Mouse (Mus musculus) kidney, adult 9 months (tissue): Measurements from ENCODE around the gene Hs3st6.

ENCODE experiments used
- DNase-seq: peaks from one replicate; pipeline ENCODE4 v3.0.0; 2022

Hs3st6 gene

DNA sequence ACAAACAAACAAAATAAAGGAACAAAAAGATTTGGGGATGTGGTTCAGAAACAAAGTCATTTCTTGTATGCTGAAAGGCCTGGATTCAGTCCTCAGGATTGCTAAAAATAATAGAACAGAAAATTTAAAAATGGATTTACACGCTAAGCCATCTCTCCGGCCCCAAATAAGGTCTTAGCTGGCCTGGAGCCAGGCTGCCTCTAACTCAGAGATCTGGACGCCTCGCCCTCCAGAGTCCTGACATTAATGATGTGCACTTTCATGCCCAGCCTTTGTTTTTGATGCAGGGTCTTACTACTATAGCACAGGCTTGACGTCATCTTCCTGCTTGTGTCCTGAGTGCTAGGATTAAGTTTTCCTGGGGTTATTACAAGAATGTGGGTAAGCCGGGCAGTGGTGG lies 23.7 kb upstream of the Hs3st6 start:
- no peak for DNase-seq

DNA sequence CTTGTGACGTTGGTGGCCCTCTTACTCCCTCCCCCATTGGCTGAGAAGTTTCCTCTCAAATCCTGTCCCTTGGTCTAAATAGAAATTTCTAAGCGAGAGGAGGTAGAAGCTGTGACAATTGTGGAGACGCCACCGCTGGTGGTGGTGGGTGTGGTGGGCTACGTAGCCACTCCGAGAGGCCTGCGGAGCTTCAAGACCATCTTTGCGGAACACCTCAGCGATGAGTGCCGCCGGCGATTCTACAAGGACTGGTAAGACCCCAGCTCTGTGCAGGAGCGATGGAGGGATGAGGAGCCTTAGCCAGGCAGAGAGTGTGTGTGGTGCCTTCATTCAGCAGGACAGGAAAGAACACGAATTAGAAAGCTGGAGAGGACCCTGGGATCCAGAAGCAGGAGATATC lies 22.0 kb upstream of the Hs3st6 start:
- DNase-seq, result no peak

- peak; percentile 67 for DNase-seq
Observed at GRCm38 (mm10) chr17:24732233-24732935, 20.4 kb upstream of the Hs3st6 start.

DNA sequence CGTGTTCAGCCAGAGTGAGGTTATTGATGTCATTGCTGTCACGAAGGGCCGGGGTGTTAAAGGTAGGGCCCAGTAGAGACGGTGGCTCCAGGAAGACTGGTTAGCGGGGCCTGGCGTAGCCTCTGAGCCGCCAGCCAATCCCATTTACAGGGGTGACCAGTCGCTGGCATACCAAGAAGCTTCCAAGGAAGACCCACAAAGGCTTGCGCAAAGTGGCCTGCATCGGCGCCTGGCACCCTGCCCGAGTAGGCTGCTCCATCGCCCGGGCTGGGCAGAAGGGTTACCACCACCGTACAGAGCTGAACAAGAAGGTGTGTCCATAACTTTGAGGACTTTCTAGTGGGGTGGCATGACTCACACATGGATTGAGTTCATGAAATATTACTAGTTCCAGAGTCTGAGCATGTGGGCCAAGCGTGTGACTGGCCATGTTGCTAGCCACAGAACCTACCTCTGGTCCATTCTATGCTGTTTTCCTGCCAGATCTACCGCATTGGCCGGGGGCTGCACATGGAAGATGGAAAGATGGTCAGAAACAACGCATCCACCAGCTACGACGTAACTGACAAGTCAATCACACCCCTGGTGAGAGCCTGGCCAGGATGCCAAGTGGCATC lies 19.2 kb upstream of the Hs3st6 start:
- DNase-seq, result peak; percentile 24

DNA sequence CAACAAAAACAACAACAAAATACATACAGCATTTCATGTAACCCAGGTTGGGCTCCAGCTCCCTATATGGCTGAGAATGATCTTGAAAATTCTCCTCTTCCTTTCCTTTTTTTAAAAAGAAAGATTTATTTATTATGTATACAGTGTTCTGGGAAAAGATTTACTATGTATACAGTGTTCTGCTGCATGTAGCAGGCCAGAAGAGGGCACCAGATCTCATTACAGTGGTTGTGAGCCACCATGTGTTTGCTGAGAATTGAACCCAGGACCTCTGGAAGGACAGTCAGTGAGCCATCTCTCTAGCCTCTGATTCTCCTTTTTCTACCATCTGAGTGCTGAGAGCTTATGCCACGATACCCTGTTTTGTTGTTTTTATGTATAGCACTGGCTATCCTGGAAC lies 18.3 kb upstream of the Hs3st6 start:
- DNase-seq, result no peak

GRCm38 (mm10) chr17:24735446-24735845 lies 17.3 kb upstream of the Hs3st6 start:
- DNase-seq, result no peak

DNA sequence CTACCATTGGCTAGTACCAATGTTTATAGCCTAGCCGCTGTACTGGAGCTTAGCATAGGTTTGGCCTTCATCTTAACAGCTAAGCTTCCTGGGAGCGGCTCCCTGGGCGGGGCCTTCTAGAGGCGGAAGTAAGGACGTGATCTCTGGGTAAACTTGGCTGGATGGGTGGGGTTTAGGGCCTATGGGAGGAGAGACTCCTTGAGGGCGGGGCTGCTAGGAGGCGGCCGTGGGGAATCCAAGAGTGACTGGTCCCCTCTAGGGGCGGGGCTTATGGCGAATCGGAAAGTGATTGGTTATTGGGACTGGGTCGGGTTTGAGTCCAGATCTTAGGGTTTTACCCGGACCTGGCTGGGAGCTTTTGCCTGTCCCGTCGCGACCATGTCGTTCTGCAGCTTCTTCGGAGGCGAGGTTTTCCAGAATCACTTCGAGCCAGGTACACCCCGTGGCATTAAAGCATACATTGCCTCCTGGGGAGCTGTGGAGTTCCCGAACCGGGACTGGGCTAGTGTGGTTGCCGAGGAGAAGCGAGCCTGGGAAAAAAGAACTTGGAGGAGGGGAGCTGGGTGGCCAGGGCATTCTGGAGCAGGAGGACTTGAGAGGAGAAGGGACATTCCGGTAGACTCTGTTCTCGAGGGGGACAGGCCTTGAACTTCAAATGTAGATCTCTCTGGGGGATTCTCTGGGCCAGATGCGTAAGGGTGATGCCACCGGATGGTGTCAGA lies 16.3 kb upstream of the Hs3st6 start, which contains the start of gene Msrb1:
Msrb1 (plus strand) TSS at position 313 of the 722 bp plus-strand sequence.
- peak; percentile 99 for DNase-seq

- peak; percentile 78 for DNase-seq
Observed at GRCm38 (mm10) chr17:24737135-24737810, 15.5 kb upstream of the Hs3st6 start.

DNA sequence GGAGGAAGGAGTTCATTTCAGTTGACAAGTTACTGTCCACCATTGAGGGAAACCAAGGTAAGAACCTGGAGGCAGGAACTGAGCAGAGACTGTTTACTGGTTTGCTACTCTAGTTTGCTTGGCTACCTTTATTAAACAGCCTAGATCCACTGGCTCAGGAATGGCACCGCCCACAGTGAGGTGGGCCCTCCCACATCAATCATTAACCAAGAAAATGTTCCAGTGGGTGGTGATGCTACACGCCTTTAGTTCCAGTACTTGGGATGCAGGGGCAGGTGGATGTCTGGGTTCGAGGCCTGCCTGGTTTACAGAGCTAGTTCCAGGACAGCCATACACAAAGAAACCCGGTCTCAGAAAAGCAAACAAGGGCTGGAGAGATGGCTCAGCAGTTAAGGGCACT lies 14.6 kb upstream of the Hs3st6 start:
- peak; percentile 93 for DNase-seq

DNA sequence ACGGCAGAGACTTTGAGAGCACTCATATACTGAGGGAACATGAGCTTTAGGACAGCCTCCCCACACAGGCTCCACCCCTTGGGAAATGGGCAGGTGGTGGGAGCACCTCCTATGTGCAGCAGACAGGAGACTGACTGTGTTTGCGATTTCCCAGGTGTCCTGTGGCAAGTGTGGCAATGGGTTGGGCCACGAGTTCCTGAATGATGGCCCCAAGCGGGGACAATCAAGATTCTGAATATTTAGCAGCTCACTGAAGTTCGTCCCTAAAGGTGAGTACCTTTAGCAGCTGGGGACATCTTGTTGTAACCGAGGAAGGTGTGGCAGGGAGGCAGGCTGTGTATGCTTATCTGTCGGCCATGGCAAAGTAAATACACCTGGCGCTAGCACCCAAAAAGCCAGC lies 12.9 kb upstream of the Hs3st6 start:
- DNase-seq, result no peak

DNA sequence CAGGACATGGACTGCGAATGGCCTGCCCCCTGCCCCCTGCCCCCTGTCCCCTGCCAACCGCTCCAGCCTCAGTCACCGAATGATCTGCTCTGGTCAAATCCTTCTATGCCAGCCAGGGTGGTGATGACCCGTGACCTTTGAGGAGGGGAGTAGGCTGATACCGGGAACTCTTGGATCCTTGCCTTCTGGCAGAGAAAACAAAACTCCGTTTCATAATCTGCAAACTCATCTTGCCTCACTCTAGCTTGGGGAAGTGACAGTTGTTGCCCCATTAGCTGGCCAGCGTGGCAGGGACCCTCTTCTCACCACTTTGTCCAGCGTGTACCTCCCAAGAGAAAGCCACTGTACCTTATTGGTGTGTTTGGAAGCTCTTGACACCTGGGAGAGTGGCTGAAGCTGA lies 10.5 kb upstream of the Hs3st6 start:
- no peak for DNase-seq

- no peak for DNase-seq
Observed at GRCm38 (mm10) chr17:24743896-24744295, 8.9 kb upstream of the Hs3st6 start.

- DNase-seq, result no peak
Observed at GRCm38 (mm10) chr17:24744381-24744780, 8.4 kb upstream of the Hs3st6 start.

DNA sequence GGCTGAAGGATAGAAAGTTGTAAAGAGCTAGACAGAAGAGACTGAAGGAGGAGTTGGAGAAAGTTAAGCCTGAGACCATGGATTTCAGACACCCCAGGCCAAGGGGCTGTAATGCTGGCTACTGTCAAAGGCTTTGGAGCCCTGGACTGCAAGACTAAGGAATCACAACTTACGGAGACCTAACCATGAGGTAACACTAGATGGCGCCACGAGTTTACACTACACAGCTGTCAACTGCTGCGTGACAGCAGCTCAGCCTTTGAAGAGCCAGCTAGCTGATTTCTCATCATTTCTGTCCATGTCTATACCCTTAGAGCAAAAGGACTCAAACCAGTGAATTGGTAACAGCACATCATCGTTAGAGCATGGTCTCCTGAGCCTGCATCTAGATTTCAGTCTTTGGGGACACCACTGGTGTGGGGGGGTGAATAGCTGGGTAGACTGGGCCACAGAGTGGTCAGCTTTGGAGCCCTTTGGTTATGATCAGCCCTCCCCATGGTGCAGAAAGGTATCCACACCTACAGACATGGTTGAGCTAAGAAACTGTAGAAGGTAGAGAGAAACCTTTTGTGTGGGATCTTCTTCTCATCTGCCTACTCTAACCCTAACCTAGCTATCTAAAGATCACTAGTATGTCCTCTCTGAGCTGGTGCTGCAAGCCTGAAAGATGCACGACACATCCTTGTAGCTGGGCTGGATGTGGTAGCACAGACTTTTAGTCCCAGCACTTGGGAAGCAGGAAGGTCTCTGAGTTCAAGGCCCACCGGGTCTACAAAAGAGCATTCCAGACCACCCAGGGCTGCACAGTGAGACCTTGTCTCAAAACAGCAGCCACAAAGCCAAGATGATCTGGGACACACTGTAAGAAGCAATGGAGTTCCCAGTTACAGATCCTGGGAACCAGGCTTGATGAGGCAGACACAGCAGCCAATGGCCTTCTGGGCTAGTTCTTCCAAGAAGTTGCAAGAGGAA lies 7.0 kb upstream of the Hs3st6 start:
- DNase-seq, result peak; percentile 92

DNA sequence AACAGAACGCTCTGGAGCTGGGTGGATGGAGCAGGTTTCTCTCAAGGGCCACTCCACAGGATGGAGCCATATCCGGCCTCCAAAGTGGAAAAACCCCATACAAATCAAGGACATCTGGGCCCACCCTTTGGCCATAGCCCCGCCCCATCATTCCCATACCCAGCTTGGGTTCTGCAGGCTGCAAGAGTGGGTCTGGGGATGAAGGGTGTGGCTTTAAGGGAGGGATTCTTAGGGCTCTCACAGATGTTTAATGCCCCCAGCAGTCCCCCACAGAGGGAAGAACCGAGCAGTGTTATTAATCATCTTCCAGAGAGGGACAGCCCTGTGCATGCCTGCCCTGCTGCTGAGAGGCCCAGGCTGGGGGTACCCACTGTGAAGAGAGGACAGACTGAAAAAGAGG lies 5.8 kb upstream of the Hs3st6 start:
- no peak for DNase-seq

DNA sequence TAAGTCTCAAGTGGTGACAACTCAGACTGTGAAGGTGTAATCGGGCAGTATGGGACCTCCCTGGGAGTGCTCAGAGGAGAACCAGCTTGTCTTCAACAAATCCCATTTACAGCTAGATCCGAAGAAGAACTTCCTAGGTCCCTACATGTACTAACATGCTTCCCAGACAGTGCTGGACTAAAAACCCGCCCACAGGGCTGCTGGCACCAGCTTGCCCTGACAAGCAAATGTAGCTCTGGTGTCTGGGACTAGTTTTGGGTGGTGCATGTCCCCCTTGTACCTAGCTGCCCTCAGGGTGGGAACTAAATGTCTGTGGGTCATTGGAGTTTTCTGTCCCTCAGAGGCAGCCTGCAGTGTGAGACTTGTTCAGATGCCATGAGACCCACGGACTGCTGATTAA lies 1.3 kb upstream of the Hs3st6 start:
- DNase-seq, result no peak

GRCm38 (mm10) chr17:24757394-24757793 lies 4.6 kb downstream of the Hs3st6 start:
- DNase-seq, result no peak

DNA sequence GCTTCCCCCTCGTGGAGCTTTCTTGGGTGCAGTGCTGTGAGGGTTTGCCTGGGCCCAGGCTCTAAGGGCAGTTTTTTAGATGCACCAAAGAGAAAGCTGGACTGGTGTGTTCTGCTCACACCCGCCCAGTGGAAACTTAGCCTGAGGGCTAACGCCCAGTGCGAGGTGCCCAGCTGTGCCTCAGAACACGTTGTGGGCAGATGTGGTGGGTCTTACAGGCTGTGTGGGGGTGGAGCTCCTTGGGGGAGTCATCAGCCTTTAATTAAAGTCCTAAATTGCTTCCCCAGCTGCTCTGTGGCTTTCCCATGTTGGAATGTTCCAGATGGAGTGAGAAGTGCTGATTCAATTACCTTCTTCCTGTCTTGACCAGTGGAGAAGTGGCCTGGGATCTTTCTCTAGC lies 8.3 kb downstream of the Hs3st6 start:
- DNase-seq, result no peak

DNA sequence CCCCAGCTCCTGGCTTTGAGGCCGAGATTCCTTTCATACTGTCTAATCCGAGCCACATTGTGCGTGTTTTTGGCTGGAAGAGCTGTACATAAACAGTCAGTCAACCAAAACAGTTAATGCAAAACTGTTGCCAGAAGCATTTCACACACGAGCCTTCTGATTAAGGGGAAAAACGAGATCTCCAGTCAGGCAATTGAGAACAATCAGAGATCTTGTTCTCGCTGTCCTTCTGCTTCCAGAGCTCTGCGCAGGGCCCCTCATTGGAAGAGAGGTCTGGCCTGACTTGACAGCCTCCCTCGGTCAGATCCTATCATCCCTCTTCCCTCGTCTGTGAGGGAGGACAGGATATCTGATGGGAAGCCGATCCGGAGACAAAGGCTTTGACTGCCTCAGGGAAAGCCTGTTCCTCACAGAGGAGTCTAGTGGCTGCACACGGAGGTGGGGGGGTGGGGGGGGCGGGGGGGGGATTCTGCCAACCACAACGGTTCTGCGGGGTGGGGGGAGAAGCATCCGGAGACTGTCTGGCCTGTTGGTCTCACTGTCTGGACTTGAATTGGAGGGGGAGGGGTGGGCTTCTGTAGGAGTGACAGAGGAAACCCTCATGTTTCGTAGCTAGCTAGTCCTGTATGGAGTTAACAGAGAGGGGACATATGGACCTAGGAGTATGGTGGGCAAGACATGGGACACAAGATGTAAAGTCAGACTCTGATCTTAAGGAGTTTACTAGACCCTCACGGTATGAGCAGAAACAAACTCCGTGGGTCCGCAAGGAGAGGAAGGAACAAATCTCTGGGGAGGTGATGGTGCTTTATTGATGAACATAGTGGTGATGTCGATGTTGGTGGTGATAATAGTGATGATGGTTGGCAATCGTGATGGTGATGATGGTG lies 12.5 kb downstream of the Hs3st6 start:
- no peak for DNase-seq

GRCm38 (mm10) chr17:24766266-24766875 lies 13.6 kb downstream of the Hs3st6 start:
- peak; percentile 73 for DNase-seq

DNA sequence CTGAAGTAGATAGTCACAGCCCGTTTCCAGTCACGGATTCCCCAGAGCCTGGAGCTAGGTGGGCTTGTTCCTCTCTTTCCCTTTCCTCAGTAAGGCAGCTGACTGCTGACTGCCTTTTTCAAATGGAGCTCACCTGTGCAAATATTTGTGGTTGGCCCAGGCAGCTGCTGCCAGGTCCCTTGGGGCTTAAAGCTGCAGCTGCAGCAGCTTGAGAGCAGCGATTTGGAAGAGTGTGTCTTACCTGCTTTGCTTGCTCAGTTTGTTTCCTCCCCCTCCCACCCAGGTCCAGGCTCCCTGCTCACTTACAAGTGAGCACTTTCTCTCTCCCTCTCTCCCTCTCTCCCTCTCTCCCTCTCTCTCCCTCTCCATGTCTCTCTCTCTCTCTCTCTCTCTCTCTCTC lies 16.4 kb downstream of the Hs3st6 start:
- no peak for DNase-seq
